Mouse (Mus musculus) liver, embryonic 14.5 days (tissue): Measurements from ENCODE around the gene Espl1.

ENCODE experiments used
- CTCF ChIP-seq: IDR thresholded peaks from 2 replicates; pipeline ENCODE4 v1.5.1; 2016; ENCODE audit warnings: antibody characterized with exemption, low read depth, control low read depth
- EP300 ChIP-seq: IDR thresholded peaks from 2 replicates; pipeline ENCODE4 v1.6.1; 2016; ENCODE audit warnings: antibody characterized with exemption, low read depth

DNA sequence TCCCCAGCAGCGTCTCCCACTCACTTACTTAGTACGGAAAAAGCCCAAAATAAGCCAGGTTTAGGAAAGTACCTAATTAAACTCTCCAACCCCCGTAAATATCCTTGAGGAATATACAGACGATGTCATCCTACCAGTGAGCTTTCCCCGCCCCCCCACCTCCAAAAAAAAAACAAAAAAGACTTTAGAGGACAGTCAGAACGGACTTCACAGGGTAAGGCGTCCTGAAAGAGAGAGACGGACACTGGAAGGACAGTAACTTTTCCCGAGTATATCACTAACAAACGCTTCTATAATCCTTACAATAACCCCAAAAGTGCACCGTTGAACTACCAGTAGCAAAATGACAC lies 54.9 kb downstream of the Espl1 start:
- TF ChIP-seq CTCF (no peak), EP300 (no peak; the same call in 1 of the 2 replicates)
